Mouse (Mus musculus): ENCODE measurements around the gene Scarf1. TPM values are rescaled to one million over a fixed set of nuclear protein-coding genes. Genes with fewer than 3 reads are reported as not detected.
A peak's percentile ranks its signal among the peaks of the same experiment; 100 is the strongest.

Gene Scarf1
- polyA plus RNA-seq, 1 experiment = 5.9 TPM

- DNase-seq (ENCODE audit: low read depth) = no peak
- TF ChIP-seq POLR2A (IDR thresholded peaks at IDR 0.05; ENCODE audit: borderline replicate concordance, extremely low read depth, insufficient read depth, insufficient read length, poor library complexity, severe bottlenecking) = no peak
- TF ChIP-seq CTCF (IDR thresholded peaks at IDR 0.05; ENCODE audit: borderline replicate concordance, extremely low read depth, insufficient read depth, insufficient read length) = no peak
Observed at GRCm38 (mm10) chr11:75512301-75513018, 880 bp upstream of the Scarf1 start.

GRCm38 (mm10) chr11:75515186-75515585, 1.8 kb downstream of the Scarf1 start:
- DNase-seq (ENCODE audit: low read depth) = no peak
- TF ChIP-seq CTCF (IDR thresholded peaks at IDR 0.05; ENCODE audit: borderline replicate concordance, extremely low read depth, insufficient read depth, insufficient read length) (no peak), POLR2A (IDR thresholded peaks at IDR 0.05; ENCODE audit: borderline replicate concordance, extremely low read depth, insufficient read depth, insufficient read length, poor library complexity, severe bottlenecking) (no peak)

- TF ChIP-seq POLR2A (IDR thresholded peaks at IDR 0.05; ENCODE audit: borderline replicate concordance, extremely low read depth, insufficient read depth, insufficient read length, poor library complexity, severe bottlenecking) (no peak), CTCF (IDR thresholded peaks at IDR 0.05; ENCODE audit: borderline replicate concordance, extremely low read depth, insufficient read depth, insufficient read length) (no peak)
- no peak for DNase-seq (ENCODE audit: low read depth)
Observed at GRCm38 (mm10) chr11:75519834-75520633, 6.7 kb downstream of the Scarf1 start.

GRCm38 (mm10) chr11:75521609-75522008, 8.3 kb downstream of the Scarf1 start:
- DNase-seq (ENCODE audit: low read depth) = no peak
- TF ChIP-seq POLR2A (IDR thresholded peaks at IDR 0.05; ENCODE audit: borderline replicate concordance, extremely low read depth, insufficient read depth, insufficient read length, poor library complexity, severe bottlenecking) (no peak), CTCF (IDR thresholded peaks at IDR 0.05; ENCODE audit: borderline replicate concordance, extremely low read depth, insufficient read depth, insufficient read length) (no peak)

- TF ChIP-seq POLR2A (IDR thresholded peaks at IDR 0.05; ENCODE audit: borderline replicate concordance, extremely low read depth, insufficient read depth, insufficient read length, poor library complexity, severe bottlenecking) (no peak), CTCF (IDR thresholded peaks at IDR 0.05; ENCODE audit: borderline replicate concordance, extremely low read depth, insufficient read depth, insufficient read length) (no peak)
- DNase-seq (ENCODE audit: low read depth) = no peak
Observed at GRCm38 (mm10) chr11:75522793-75523192, 9.5 kb downstream of the Scarf1 start.

GRCm38 (mm10) chr11:75525531-75526125, 12.3 kb downstream of the Scarf1 start:
- no peak for TF ChIP-seq CTCF (IDR thresholded peaks at IDR 0.05; ENCODE audit: borderline replicate concordance, extremely low read depth, insufficient read depth, insufficient read length)
- no peak for TF ChIP-seq POLR2A (IDR thresholded peaks at IDR 0.05; ENCODE audit: borderline replicate concordance, extremely low read depth, insufficient read depth, insufficient read length, poor library complexity, severe bottlenecking)

GRCm38 (mm10) chr11:75526943-75527342, 13.6 kb downstream of the Scarf1 start:
- no peak for DNase-seq (ENCODE audit: low read depth)
- TF ChIP-seq POLR2A (IDR thresholded peaks at IDR 0.05; ENCODE audit: borderline replicate concordance, extremely low read depth, insufficient read depth, insufficient read length, poor library complexity, severe bottlenecking) (no peak), CTCF (IDR thresholded peaks at IDR 0.05; ENCODE audit: borderline replicate concordance, extremely low read depth, insufficient read depth, insufficient read length) (no peak)

More at GRCm38 (mm10) chr11:75525531-75526125, 12.3 kb downstream of the Scarf1 start:
- DNase-seq (ENCODE audit: low read depth) = no peak

GRCm38 (mm10) chr11:75529771-75530170, 16.4 kb downstream of the Scarf1 start:
- DNase-seq (ENCODE audit: low read depth) = no peak
- TF ChIP-seq POLR2A (IDR thresholded peaks at IDR 0.05; ENCODE audit: borderline replicate concordance, extremely low read depth, insufficient read depth, insufficient read length, poor library complexity, severe bottlenecking) = no peak
- no peak for TF ChIP-seq CTCF (IDR thresholded peaks at IDR 0.05; ENCODE audit: borderline replicate concordance, extremely low read depth, insufficient read depth, insufficient read length)

GRCm38 (mm10) chr11:75530325-75530724, 17.0 kb downstream of the Scarf1 start:
- DNase-seq (ENCODE audit: low read depth) = peak; percentile 95
- peak; percentile 96 for TF ChIP-seq CTCF (IDR thresholded peaks at IDR 0.05; ENCODE audit: borderline replicate concordance, extremely low read depth, insufficient read depth, insufficient read length)
- TF ChIP-seq POLR2A (IDR thresholded peaks at IDR 0.05; ENCODE audit: borderline replicate concordance, extremely low read depth, insufficient read depth, insufficient read length, poor library complexity, severe bottlenecking) = no peak

GRCm38 (mm10) chr11:75530845-75531373, 17.6 kb downstream of the Scarf1 start:
- no peak for TF ChIP-seq CTCF (IDR thresholded peaks at IDR 0.05; ENCODE audit: borderline replicate concordance, extremely low read depth, insufficient read depth, insufficient read length)
- no peak for TF ChIP-seq POLR2A (IDR thresholded peaks at IDR 0.05; ENCODE audit: borderline replicate concordance, extremely low read depth, insufficient read depth, insufficient read length, poor library complexity, severe bottlenecking)
- DNase-seq (ENCODE audit: low read depth) = no peak

All from brain, embryonic 14.5 days (tissue).